Mouse (Mus musculus) layer of hippocampus, adult 18-20 months (tissue): ENCODE results near the gene Cic. TPM values are rescaled to one million over a fixed set of nuclear protein-coding genes. Genes with fewer than 3 reads are reported as not detected.
"Not testable (repeated sequence)": the region's sequence is repeated elsewhere in the genome, so short reads cannot be mapped to it uniquely, and the experiment has no call there.

Experiments used
- DNase-seq, 2 experiments: peaks; one replicate each; pipeline ENCODE4 v3.0.0; 2022; ENCODE audit warnings: low spot score in 2 of 2
- total RNA-seq, 2 experiments: library from RNA; stranded (reverse); gene quantifications; 2 replicates each; pipeline ENCODE4 v1.2.3; 2021

The Cic gene
- total RNA-seq, 2 experiments from 2014 or later, result 198 to 203 TPM

DNA sequence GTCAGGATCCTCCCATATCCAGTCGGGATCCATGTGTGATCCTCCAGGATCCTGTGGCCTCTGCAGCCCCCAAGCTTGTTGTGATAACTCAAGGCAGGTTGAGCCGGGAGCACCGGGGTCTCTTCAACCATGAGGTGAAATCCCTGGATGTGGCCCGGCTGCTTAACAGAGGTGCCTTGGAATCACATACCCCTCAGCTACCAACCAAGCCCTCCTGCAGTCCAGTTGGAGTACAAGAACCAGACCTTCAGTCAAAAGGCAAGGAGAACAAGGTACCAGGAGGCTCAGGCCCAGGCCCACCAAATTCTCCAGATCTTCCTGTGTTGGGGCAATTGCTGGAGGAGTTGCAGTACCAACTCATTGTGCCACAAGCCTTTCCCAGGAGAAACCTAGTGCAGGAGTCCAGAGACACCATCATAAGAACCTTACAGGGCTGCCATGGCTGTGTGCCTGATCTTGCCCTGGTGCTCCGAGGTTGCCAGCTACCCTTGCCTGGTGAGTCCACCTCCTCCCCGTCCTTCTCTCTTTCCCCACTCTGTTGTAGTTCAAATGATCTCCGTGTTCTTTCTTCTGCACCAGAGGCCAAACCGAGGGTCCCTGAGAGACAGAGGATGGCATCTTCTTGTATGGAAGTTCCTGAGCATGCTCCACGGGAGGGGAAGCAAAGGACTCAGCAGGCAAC is 35.6 kb downstream of the Cic start:
- no peak for DNase-seq

DNA sequence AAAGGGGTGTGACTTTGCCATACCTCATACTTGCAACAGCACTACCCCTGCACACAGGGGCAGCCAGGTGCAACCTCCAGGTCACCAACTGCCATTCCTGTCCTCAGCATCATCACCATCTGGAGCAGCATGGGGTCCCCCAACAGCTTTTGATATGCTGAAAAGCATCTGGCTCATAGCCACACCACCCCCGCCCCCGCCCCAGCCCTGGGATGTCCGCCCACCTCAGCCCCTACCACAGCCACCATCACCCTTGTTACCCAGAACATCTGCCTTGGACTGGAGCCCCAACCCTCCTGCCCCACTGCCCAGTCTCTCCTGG is 36.1 kb downstream of the Cic start:
- DNase-seq, result no peak

DNA sequence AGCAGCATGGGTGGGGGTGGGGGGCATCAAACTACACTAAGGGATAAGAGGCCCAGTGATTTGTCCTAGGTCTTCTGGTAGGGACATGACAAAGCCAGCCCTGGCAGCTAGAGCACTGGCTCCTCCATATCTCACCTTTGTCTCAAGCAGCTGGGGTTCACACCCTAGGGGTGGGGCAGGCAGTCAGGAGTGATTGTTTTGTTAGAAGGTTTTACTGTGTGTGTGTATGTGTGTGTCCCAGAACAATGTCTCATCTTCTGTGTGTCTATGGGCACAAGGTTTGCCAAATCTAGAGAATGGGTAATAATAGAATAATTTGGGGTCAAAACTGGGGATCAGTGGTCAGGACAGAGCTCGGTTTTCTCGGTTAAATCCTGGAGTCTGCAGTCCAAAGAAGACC is 38.0 kb downstream of the Cic start:
- DNase-seq, result no peak

DNA sequence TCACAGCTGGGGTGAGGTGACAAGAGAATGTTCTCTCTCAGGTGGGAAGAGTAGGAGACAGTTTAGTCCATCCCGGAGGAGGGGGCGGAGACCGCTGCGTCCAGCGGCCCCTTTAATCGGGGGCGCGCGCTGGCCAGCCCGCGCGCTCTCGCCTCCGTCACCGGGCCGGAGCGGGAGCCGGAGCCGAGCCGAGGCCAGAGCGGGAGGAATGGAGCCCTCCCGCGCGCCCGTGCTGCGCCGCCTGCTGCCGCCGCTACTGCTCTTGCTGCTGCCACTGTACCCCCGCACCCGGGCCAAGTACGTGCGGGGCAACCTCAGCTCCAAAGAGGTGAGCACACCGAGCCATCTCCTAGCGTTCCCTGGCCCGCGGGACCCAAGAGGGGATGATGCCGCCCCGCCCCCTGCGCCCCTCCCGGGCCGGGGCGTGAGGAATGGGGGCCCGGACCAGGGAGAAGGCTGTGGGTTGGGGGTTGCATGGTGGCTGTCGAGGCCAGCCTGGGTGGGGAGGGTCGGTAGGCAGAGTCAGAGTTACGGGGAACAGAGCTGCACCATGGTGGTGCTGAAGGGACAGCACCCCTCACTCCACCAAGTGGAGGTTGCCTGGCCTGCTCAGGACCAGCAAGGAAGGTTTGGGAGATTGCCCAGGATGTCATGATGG is 38.6 kb downstream of the Cic start, which contains the start of gene Tmem145:
Gene Tmem145, plus strand, starts transcription at position 151 of the 658 bp plus-strand sequence.
- no peak for DNase-seq

DNA sequence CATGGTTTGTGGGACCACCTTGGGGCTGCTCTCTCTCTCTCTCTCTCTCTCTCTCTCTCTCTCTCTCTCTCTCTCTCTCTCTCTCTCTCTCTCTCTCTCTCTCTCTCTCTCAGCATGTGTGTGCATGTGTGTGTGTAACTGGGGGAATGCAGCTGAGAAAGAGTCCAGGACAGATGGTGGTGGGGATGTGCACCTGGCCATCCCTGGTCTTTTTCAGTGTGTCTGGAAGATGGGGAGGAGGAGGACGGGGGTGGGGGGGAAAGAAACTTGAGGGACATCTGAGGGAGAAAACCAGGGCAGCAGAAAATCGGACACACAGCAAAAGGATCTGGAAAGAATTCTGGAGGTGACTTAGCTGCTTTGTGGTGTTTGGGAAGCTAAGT is 39.1 kb downstream of the Cic start:
- DNase-seq, result no peak

DNA sequence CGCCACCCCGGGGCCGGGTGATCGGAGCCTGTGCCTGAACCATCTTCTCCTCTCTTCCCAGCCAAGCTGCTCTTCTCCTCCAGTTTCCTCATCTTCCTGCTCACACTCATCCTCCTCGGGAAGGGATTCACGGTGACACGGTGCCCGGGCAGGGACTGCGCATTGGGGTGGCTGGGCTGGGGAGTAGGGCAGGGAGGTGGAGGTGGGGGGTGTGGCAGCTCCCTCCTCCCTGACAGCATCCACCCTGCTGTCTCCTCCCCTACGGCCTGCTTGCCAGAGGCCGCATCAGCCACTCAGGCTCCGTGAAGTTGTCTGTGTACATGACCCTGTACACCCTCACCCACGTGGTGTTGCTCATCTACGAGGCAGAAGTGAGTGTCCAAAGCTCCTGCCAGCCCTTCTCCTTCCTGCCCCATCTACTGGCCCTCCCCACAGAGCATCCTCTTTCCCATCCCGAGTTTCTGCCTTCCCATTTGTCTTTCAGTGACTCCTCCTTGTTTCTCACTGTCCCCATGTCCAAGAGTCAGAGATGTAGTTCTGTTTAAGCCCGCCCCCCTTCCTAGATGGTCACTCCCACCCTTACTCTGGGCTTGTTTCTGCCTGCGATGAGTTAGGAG is 41.3 kb downstream of the Cic start:
- DNase-seq, result no peak

DNA sequence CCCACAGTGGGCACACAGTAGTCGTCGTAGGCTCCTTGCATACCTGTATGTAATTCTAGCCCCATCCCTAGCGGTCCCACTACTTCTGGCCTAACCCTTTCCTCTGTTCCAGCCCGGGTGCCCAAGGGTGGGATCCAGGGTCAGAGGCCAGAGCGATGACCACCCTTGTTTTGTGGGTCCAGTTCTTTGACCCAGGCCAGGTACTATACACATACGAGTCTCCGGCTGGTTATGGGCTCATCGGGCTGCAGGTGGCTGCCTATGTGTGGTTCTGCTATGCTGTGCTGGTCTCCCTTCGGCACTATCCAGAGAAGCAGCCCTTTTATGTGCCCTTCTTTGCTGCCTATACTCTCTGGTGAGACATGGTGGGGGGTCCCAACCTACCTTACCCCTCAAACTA is 41.9 kb downstream of the Cic start:
- no peak for DNase-seq

DNA sequence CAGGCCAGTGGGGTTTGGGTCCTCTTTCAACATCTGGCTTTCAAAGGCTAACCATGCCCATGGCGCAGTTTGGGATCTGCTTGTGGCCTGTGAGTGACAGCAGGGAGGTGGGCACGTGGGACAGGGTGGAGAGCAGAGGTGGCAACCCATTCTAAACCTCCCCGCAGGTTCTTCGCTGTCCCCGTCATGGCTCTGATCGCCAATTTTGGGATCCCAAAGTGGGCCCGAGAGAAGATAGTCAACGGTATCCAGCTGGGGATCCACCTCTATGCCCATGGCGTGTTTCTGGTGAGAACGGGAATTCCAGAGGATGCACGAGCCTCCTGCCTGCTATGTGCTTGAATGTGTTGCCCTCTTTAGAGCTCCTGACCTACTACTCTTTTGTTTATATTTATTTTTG is 43.7 kb downstream of the Cic start:
- DNase-seq, result no peak

DNA sequence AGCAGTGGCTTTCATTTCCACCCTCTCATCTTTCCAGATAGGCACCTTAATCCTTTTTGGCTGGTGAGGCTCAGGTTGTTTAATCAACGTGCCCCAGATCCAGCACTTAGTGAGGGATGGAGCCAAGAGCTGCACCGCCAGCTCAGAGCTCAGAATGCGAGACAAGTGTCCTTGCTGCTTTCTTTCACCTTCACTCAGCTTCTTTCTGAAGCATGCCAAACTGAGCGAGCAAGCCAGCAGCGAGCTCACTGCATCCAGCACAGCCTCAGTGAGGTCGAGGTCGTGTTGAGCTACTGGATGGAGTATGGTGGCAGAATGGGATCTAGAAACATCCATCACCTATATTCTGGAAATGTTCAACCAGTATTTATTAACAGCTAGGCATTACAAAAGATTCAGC is 45.8 kb downstream of the Cic start:
- DNase-seq, result no peak

DNA sequence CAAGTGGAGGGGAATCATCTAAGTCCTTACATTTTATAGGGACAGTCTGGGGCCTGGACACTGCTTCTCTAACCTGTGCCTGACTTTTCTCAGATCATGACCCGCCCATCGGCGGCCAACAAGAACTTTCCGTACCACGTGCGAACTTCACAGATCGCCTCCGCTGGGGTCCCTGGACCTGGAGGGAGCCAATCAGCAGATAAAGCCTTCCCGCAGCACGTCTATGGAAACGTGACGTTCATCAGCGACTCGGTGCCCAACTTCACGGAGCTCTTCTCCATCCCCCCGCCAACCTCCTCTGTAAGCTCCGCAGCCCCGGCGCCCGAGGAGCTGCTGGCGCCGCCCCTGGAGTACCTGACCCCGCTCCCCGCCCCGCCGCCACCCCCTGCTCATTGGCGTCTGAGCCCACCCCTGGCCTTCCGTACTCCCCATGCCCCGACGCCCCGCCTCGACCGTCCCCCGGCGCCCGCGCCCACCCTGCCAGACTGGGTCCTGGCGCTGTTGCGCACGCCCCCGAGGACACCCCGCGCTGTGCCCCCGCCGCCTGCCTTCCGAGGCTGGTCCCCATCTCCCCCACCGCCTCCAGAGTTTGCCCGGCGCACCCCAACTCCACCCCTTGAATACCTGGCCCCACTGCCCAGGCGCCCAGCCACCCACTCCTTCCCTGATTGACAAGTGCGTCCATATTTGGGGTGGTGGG is 47.3 kb downstream of the Cic start:
- DNase-seq, result no peak

DNA sequence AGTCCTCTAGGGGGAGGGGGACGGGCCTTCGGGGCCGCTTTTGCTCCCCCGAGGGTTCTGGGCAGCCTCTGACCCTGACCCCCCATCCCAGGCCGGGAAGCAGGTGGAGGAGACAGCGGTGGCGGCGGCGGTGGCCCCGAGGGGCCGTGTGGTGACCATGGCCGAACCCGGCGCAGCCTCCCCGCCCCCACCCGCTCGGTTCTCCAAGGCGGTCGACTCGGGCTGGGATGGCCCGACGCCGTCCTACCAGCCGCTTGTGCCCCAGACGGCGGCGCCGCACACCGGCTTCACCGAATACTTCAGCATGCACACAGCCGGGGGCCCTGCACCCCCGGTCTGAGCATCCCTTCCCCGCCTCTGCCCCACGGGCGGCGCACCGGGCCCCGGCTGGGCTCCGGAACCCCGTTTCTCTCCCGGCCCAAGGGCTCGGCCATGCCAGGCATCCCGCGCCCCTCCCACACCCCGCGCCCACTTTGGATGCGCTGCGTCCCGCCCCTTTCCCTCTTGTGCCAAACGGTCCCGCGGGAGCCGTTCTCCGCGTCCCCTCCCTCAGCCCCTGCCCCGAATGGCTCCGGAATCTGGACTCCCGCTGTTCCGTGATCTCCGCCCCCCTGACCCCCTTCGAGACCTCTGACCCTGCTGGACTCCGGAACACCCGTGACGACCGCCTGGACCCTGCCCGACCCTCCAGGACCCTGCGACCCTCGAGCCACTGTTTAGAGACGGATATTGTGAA is 48.0 kb downstream of the Cic start:
- no peak for DNase-seq

DNA sequence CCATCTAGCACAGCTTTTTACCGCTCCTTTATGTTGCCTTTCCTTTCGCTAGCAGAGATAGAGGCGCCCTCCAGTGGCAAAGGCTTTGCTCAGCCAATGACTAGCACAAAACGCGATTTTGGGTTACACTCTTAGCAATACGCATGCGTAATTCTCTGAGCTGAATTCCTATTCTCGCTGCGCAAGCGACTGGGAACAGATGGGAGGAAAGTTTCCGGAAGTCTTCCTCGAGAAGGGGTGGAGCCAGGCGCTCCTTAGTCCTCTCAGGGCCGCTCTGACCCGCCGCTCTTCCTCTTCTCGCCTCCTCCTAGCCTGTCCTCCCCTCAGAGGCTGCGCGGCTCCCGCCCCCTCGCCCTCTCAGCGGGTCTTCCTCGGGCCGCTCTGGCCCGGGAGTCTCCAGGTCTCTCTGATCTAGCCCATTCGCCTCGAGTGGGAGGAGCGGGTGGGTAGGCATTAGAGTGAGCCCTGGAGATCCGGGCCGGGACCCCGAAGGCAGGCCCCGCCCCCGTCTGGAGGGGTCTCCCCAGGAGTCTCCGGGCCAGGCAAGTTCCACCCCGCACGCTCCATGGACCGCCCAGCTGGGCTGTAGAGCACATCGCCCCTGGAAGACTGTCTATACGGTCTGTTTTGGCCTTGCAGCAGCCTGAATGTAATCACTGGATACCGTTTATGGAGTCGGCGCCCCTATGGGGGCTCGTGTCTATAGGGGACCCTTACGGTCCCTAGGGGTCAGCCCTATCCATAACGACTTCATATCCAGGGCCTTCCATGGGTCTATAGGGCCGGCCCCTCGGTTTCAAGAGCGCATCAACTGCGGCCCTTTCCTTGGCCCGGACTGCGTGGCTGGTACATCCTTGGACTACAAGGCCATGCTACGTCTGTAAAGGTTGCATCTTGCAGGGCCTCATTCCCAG is 49.3 kb downstream of the Cic start, which contains the start of gene Megf8:
Gene Megf8, plus strand, starts transcription at position 633 of the 914 bp plus-strand sequence.
- DNase-seq, result peak; percentile 97 to 99

DNA sequence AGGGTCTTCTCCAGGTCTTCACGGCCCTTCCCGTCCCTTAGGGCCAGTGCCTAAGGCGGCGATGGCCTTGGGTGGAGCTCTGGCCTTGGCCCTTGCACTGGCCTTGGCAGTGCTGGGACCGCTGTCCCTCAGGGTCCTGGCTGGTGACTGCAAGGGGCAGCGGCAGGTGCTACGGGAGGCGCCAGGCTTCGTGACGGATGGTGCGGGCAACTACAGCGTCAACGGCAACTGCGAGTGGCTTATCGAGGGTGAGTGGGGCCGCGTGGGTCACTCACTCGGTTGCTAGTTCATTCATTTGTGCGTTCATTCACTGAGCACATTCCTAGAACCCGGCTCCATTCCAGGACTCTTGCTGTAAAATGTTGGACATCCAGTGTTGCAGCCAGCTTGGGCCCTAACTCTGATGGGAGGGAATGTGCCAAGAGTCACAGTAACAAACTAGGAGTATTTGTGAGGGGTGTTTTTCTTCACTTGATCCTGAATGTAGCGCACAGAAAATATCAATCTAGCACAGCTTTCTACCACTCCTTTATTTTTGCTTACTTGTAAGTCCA is 50.0 kb downstream of the Cic start:
- no peak for DNase-seq

DNA sequence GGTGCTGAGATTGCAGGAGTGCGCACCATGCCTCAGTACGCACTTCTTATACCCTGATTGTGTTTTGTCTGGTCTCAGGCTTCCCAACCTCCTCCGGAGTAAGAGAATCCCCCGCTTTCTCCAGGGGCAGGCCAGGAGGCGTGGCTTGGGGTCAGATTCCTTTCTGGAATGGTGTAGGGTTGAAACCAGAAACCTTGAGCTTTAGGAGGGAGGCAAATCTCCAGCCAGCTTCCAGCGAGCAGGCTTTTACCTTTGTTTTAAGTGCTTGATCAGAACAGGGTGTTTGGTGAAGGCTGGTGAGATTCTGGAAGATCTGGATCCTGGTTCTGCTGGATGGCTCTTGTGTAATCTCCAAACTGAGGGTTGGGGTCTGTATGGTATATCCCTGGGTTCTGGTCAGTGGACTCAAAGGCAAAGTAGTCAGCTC is 54.6 kb downstream of the Cic start:
- no peak for DNase-seq

DNA sequence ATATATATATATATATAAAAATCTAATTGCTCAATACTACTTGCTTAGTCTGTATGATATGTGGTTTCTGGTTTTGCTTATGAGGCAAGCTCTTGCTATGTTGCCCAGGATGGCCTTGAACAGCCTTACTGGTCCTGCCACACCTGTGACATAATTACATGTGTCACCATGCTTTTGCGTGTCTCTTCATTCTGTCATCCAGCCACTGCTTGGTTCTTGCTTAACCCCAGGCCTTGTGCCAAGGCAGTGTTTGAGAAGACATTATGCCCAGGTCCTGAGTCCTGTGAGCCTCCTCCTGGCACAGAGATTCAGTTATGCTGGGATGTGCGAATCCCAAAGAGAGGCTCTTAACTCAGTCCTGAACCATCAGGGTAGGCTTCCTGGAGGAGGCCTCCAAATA is 55.7 kb downstream of the Cic start:
- DNase-seq, result no peak

DNA sequence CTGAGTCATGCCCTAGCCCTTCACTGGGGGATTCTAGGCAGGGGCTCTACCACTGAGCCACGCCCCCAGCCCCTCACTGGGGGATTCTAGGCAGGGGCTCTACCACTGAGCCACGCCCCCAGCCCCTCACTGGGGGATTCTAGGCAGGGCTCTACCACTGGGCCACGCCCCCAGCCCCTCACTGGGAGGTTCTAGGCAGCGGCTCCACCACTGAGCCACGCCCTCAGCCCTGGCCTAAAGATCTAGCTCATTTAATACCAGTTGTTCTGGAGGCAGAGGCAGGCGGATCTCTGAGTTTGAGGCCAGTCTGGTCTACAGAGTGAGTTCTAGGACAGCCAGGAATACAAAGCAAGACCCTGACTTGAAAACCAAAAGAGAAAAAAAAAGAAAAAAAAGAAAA is 57.9 kb downstream of the Cic start:
- DNase-seq, result not testable (repeated sequence)

DNA sequence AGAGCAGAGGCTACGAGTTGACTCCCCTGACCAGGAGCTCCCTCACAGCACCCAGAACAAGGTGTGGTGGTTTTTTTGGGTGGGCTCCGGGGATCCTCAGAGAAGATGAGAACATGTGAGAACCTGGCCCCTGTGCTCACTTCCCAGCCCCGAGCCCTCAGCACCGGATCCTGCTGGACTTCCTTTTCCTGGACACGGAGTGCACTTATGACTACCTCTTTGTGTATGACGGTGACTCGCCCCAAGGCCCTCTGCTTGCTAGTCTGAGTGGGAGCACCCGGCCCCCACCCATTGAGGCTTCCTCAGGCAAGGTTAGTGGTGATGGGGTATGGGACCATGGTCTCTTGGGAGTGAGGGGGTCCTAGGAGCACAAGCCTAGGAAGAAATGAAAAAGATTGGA is 58.7 kb downstream of the Cic start:
- no peak for DNase-seq

DNA sequence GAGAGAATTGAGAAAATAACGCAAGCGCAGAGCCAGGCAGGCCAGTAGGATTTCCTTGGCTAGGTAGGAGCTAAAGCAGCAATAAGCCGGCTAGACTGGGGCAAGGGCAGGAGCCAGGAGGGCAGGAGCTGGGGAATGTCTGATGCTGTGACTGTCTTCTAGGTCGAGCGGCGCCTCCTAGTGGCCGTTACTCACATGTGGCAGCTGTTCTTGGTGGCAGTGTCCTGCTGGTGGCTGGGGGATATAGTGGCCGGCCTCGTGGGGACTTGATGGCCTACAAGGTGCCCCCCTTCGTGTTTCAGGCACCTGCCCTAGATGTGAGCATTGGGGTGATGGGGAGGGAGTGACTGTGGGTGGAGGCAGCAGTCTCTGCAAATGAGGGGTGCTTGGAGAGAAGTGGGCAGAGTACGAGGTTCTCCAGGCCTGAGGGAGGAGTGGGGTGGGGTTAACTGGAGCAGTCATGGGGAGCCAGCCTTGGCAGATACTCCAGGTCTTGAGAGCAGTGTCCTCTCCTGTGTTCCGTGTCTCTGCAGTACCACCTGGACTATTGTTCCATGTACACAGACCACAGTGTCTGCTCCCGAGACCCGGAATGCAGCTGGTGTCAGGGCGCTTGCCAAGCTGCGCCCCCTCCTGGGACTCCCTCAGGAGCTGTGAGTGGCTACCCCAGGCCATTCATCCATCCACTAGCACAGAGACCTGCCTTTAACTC is 66.2 kb downstream of the Cic start:
- peak in 1 of 2 experiments; percentile 77 for DNase-seq

DNA sequence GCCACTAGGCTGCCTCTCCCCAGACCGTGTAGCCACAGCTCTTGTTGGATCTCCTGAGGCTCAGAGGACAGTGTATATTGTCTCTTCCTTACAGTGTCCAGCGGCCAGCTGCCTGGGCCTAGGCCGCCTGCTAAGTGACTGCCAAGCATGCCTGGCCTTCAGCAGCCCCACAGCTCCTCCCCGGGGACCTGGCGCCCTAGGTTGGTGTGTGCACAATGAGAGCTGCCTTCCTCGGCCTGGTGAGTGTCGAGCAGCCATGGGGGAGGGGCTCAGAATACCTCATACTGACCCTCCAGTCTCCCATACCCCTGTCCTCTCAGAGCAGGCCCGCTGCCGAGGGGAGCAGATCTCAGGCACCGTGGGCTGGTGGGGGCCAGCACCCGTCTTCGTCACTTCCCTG is 67.0 kb downstream of the Cic start:
- no peak for DNase-seq
